17 mouse cellular contexts compared by ENCODE assay signal in the genomic region with DNA sequence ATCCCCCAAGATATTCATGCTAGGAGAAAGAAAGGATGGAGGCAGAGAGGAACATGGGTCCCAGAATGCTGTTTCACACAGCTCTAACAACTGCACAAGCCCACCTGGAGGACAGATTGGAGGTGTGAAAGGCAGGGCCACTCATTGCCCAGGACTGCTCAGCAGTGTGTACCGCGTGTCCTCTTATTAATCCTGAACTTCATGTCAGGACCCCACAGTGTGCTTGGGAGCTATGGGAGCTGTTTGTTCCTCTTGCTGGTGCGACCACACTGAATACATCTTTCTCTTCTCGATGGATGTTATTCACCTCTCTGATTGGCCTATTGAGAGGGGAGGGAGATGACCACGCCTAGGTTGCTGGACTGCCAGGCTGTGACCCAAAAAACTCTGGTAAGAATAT.
DNase-seq lines count a peak whose midpoint lies in the region; ATAC-seq and TF ChIP-seq lines count a peak whose summit lies in the region.
"Had no signal": no experiment of that assay in that cellular context is flagged by ENCODE, and none has a peak within 500 bp of the region (broad histone marks: within the 10 kb centered on the region; RNA-seq: fewer than 3 reads in every experiment).

No protein-coding gene starts in this region.

- no peak overlapping the region for H3K9ac ChIP-seq in midbrain, embryonic 12.5 days (replicated peaks)
- H3K9ac ChIP-seq in midbrain, embryonic 15.5 days: no peak overlapping the region
- H3K9ac ChIP-seq: embryonic facial prominence, embryonic 15.5 days; limb, embryonic 15.5 days; liver, embryonic 14.5 days; neural tube, embryonic 12.5 days had no signal

- peak overlapping the region; percentile 10 for H3K27ac ChIP-seq in kidney, adult 2 months (ENCODE audit: insufficient read depth, low read depth, low read length)
- H3K27ac ChIP-seq in midbrain, embryonic 12.5 days (replicated peaks): no peak overlapping the region
- no peak overlapping the region for H3K27ac ChIP-seq in midbrain, embryonic 15.5 days
- H3K27ac ChIP-seq: liver, embryonic 14.5 days; neural tube, embryonic 12.5 days had no signal

- 0 out of 2 replicates have a peak, but pooled peaks have one; percentile 19 for ATAC-seq in midbrain, embryonic 12.5 days (ENCODE audit: low FRiP score, low read depth)
- no peak for ATAC-seq in midbrain, embryonic 15.5 days (replicated peaks)

- H3K27me3 ChIP-seq in kidney, adult 2 months (replicated peaks; ENCODE audit: control insufficient read depth, insufficient read depth, low read length): no peaks in the 10 kb centered on the region
- no peaks in the 10 kb centered on the region for H3K27me3 ChIP-seq in midbrain, embryonic 12.5 days
- H3K27me3 ChIP-seq in midbrain, embryonic 15.5 days (replicated peaks): no peaks in the 10 kb centered on the region
- H3K27me3 ChIP-seq: embryonic facial prominence, embryonic 15.5 days; heart, embryonic 13.5 days; limb, embryonic 15.5 days; neural tube, embryonic 12.5 days had no signal

- H3K36me3 ChIP-seq in kidney, adult 2 months (ENCODE audit: control insufficient read depth, insufficient read depth, low read length): no peaks in the 10 kb centered on the region
- H3K36me3 ChIP-seq in midbrain, embryonic 12.5 days: no peaks in the 10 kb centered on the region
- H3K36me3 ChIP-seq in midbrain, embryonic 15.5 days (replicated peaks): no peaks in the 10 kb centered on the region
- H3K36me3 ChIP-seq: embryonic facial prominence, embryonic 15.5 days; heart, embryonic 13.5 days; limb, embryonic 15.5 days; neural tube, embryonic 12.5 days had no signal

- no peak overlapping the region for H3K4me3 ChIP-seq in kidney, adult 2 months (ENCODE audit: insufficient read depth, low read depth, low read length)
- no peak overlapping the region for H3K4me3 ChIP-seq in midbrain, embryonic 12.5 days
- H3K4me3 ChIP-seq in midbrain, embryonic 15.5 days: no peak overlapping the region
- H3K4me3 ChIP-seq: embryonic facial prominence, embryonic 15.5 days; left cerebral cortex, adult 2 months; neural tube, embryonic 12.5 days had no signal

- no peak for TF ChIP-seq CTCF in kidney, adult 2 months (conservative IDR thresholded peaks at IDR 0.05; ENCODE audit: insufficient read depth, insufficient read length, low read depth, low read length)

- H3K4me2 ChIP-seq in midbrain, embryonic 12.5 days (replicated peaks): no peak overlapping the region
- H3K4me2 ChIP-seq in midbrain, embryonic 15.5 days: no peak overlapping the region

- H3K9me3 ChIP-seq in midbrain, embryonic 12.5 days: no peaks in the 10 kb centered on the region
- H3K9me3 ChIP-seq in midbrain, embryonic 15.5 days: no peaks in the 10 kb centered on the region
- H3K9me3 ChIP-seq: embryonic facial prominence, embryonic 15.5 days; heart, embryonic 13.5 days; limb, embryonic 15.5 days; megakaryocyte, embryonic 14.5 days; neural tube, embryonic 12.5 days had no signal

- peaks cover 38% of the 10 kb centered on the region for H3K4me1 ChIP-seq in kidney, adult 2 months (ENCODE audit: control insufficient read depth, insufficient read depth, low read length)
- H3K4me1 ChIP-seq in midbrain, embryonic 12.5 days: peaks cover 3% of the 10 kb centered on the region; the same call in 1 of the 2 replicates
- peaks cover 8% of the 10 kb centered on the region for H3K4me1 ChIP-seq in midbrain, embryonic 15.5 days
- H3K4me1 ChIP-seq: neural tube, embryonic 12.5 days had no signal

- intact Hi-C loops in heart, postnatal 25 days (cut with DNase I): loop anchor here (5.0 to 10.0 kb wide), 3 partner anchors 151 to 626 kb away; a partner anchor contains a TSS

- TF ChIP-seq POLR2A in kidney, adult 2 months (IDR thresholded peaks at IDR 0.05; ENCODE audit: low read depth, low read length): no peak

- DNase-seq in adrenal gland, postnatal 14 days: peak; percentile 11
- no peak for DNase-seq in adrenal gland, postnatal 10 days
- DNase-seq in heart, adult 8-10 months (ENCODE audit: low spot score): peak; percentile 14
- DNase-seq in heart, postnatal 25 days (ENCODE audit: low spot score): no peak
- DNase-seq in kidney, adult 2 months: peak; percentile 11
- no peak for DNase-seq in kidney, postnatal 14 days
- DNase-seq: adrenal gland, postnatal 25 days; kidney, adult 8-10 months had no signal

- 79% methylated on average over 5 of the region's 5 CpGs for WGBS in kidney, adult 2 months
- 82% methylated on average over 5 of the region's 5 CpGs for WGBS in midbrain, embryonic 12.5 days
- 81% methylated on average over 5 of the region's 5 CpGs for WGBS in midbrain, embryonic 15.5 days

Comparison
In these comparisons a context has a peak if more than half of its experiments do, and no peak if none do; other contexts are left out.
1. DNase-seq: peak in adrenal gland, postnatal 14 days (single experiment), heart, adult 8-10 months (single experiment) and kidney, adult 2 months (single experiment); none in adrenal gland, postnatal 10 days (single experiment), heart, postnatal 25 days (single experiment) and kidney, postnatal 14 days (single experiment).